Mouse (Mus musculus) Muller cell, postnatal 12 days (primary cell): ENCODE measurements at regions not wholly inside any gene's neighbourhood (a gene's known extent, or its start where the extent isn't known, plus 50 kb on each side); places are given as distances from the start of the nearest gene placed in this dataset.

ENCODE experiments used
- DNase-seq: peaks from one replicate; pipeline ENCODE4 v3.0.0-alpha.2; 2015; ENCODE audit errors: inconsistent ontology term

DNA sequence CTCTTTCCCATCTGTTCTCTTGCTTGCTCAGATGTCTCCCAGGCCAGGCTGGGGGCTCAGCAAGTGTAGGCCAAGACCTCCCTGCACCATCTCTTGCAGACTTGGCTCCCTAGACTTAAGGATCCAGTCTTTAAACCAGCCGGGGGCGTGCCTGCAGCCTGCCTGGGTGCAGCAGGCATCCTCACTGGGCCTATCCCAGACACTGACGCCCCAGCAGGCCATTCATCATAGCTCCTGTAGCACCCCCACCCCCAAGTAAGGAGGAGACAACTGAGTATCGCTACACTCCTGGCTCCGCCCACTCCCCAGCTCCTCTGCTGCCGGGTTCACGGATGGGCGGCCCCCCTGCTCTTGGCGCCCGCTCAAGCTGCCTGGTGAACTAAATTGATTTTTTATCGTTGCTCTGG is 160.2 kb downstream of the Gm26897 start:
- DNase-seq, result peak; percentile 91

DNA sequence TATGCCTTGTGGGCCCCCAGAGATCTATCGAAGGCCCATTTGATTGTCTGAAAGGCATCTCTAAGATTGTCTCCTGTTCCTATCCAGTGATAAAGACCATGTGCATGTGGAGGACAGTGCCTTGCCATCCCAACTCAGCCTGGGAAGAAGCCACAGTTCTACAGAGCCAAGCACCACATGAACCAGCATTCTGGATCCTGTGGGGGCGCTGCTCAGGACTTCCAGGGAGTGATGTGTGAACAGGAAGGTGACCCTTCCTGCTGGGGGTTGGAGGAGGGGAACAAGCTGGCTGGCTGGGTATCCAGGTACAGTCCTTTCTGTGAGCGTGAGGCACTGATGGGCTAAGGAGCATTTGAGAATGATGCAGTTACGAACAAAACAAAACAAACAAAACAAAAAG is 163.8 kb downstream of the Gm26897 start:
- DNase-seq, result no peak

DNA sequence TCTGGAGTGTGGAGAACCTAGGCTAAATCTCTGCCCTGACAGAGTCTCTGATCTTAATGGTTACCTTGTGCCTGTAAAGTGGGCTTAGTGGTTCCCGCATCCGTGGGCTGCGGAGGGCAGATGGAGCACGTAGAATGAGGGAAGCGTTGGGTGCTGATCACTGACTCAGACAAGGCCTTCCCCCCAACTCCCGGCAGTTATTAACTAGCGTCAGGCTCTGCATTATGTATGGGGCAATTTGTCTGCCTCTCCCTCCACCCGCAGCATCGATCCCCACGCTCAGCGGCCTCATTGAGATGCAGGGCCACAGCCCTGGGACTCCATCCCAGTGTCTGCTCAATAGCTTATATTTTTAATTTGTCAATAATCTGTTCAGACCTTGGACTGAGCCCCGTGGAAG is 164.8 kb downstream of the Gm26897 start:
- DNase-seq, result no peak

DNA sequence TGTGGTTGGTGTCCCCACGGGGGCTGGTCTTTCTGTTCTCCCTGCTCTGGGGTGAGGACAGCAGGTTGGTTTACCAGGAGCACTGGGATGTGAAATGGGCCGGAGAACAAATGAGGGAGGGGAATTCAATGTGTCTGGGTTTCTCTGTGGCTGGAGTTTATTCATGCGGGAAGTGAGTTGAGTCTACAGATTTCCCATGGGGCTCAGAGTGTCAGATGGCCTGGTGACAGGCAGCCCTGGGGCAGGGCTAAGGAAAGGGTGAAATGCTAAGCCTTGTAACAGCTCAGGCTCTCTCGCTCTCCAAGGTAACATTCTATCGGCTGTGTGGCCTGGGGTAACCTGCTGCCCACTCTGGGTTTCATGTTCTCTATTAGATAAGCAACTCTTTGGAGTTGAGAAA is 167.5 kb downstream of the Gm26897 start:
- no peak for DNase-seq

DNA sequence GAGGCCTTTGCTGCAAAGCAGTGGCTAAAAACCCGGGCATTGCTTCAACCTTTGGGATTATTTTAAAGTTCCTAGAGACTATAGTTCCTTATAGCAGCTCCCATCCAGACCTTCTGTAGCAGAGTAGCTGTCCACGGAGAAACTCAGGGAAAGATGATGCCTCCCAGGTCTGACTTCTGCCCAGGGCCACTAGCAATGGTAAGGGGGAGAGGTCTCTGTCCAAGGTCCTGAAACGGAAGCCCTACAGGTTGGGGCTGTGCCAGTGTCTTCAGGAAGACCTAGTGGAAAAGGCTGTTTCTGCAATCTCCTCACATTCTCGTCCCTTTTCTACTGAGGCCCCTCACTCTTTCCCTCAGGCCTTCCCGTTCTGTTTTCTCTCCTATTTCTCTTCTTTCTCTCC is 168.0 kb downstream of the Gm26897 start:
- DNase-seq, result peak; percentile 30

DNA sequence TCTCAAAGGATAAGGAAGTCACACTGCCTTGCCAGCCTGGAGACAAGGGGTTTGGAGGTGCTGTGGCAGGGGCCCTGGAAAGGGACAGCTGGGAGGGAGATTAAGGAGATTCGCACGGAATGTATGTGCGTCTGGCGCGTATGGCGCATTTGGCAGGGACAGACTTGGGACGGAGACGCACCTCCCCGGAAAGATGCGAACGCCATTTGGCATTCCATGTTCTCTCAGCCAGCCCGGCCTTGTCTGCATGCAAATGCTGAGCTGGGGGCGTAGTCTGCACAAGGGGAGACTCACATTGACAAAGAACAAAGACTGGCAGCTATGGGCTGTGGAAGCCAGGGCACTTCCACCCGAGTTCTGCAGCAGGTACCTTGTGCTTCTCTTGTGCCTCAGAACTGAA is 174.4 kb downstream of the Gm26897 start:
- DNase-seq, result no peak

DNA sequence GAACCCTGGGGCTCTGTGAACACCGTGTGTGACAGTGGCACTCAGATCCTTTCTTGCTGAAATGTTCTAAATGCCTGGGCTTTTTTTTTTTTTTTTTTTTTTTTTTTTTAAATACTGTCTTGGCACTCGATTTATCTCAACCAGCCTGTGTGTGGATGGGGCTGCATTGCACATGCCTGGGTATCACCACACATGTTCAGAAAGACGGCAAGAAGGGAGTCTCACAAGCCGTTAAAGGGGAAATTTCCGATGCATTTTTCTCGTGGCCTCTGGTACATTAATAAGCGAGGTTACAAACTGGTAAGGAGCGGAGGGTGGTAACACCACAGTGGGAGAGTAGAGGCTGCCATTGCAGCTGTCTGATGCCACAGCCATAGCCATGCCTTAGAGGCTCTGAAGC is 176.8 kb downstream of the Gm26897 start:
- no peak for DNase-seq

DNA sequence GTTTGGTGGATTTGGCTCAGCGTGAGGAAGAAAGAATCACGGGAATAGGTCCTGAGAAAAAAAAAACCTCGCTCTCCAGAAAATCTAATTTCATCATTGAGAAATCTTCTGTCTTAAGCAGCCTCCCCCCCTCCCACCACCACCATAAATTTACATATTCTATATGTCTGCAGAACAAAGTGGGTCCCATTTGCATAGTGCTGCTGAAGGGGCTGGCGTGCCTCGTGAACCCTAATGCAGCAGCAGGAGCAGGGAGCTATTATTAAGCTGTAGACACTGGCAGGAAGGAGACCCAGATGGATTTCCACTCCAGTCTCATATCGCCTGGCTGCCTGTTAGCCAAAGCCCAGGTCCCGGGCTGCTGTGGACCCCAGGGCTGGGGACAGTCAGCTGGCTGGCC is 179.6 kb downstream of the Gm26897 start:
- no peak for DNase-seq

DNA sequence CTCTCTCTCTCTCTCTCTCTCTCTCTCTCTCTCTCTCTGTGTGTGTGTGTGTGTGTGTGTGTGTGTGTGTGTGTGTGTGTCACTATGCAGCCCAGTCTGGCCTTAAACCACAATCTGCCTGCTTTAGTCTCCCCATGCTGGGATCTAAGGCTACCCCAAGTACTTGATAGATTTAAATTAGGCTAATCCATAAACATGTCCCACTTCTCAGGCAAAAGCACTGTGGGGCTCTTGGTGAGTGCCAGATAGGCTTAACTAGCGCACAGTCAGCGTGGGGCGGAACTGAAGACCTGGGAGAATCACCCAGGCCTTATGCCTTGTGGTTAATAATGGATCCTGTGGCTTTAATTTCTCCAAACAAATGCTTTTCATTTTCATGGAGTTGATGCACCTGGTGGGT is 180.6 kb downstream of the Gm26897 start:
- no peak for DNase-seq

DNA sequence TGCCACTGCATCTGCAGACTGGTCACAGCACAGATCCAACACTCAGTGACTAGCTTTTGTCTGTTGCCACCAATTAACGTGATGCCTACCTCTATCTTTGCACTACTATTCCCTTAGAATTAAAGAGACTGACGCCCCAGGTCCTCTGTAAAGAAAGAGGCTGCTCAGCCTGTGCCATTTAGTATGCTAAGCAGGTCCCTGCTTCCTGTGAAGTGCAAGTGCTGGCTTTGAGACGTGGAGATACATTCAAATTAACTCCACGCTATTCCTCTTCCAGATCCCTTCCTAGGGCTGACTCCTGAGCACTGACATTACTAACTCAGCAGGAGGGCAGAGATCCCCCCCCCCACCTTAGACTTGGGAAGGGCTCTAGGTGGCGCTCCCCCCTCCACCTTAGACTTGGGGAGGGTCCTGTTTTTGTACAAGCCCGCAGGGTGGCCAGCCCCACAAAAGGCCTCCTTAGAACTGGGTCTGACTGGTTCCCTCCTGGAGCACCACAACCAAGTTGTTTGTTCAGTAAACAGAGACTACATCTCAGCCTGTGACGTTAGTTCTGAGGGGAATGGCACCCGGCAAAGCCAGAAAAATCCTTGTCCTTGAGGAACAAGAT is 184.0 kb downstream of the Gm26897 start:
- no peak for DNase-seq

DNA sequence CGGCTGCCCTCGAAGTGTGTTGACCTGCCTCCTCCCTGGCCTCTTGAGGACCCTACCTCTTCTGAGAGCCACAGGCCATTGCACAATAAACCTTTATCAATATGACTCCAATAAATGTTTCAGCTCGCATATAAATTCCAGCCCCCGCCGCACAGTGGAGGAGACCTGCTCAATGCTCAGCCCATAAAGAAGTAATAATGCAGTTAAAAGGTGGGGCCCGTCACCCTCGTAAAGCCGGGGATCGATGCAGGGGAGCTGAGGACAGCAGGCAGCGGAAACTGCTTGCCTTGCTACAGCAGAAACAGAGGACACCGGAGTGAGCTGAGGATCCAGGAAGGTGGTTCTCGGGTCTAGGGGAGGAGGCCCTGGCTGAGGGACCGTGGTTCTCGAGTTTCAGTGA is 185.2 kb downstream of the Gm26897 start:
- no peak for DNase-seq

DNA sequence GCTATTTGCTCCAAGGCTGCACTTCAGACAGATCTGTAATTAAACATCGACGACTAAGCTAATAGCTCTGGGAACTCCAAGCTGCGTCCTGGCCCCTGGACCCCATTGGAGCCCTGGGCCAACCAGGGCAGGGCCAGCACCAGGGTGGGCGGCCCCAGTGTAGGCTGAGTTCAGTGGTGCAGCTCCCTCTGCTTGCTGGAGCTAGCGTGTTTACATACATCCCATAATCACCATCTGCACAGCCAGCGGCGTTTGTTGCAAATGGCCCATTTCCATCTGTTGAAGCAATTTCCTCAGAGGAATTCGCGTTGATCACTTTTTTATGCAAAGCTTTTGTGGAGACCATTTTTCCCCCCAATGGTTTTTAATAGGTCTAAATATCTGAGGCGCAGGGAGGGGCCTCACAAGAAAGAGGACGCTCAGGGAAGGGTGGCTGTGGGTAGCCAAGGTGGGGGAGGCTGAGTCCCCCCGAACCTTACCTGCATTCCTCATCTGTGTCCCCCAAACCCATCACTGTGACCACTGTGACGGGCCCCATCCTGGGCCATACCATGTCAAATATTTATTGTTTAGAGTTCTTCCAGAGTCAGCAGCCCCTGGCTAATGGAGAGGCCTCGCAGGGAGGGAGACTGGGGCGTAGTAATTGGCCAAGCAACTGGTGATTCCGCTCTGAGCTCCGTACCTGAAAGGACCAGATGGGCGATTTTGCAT is 189.4 kb downstream of the Gm26897 start:
- DNase-seq, result no peak

DNA sequence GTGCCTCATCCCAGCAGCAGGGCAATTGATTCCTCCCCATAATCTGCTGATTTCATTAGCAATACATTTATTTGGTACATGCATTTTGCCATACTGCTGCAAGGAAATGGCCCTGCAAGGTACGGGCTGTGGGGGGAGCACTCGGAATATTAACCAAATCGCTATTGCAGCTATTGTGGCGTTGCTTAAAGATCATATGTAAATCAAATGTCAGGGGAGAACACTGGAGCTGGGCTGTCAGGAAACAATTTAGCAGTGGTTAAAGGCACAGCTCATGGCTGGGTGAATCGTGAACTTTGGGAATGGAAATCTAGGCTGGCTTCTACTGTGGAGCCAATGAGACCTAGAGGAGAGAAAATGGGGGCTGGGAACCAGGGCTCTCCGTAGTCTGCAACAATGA is 192.0 kb downstream of the Gm26897 start:
- DNase-seq, result no peak

DNA sequence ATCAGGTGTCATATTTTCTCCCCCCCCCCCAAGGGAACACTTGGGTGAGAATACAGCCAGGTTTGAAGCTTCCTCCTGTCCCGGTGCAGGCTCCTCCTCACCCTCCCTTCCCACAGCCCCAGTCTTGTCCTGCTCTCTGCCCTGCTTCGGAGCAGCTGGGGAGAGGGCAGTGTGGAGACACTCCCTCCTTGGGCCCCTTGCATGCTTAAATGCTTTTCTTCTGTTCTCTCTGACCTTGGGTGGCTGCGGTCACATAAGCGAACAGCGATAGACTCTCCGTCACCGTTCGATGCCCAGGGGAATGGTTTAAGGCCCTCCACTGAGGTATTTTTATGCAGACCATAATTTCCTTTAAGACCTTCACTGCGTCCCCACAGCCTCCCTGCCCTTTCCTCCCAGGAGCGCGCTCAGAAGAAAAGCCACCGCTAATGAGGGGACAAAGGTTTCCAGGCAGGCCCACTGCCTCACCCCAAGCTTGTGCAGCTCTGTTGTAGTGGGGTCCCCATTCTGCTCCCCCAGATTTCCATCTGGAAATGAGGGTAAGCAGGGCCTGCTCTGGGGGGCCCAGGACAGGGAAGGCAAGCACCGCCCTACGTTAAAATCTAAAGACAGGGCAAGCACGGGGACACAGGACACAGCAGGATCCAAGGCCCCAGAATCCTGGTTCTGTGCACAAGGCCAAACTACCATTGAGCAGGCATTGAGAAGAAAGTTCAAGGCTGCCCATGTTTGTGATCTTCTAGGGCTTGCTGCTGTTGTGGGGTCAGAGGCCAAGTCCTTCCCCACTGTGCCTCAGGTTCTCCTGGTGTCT is 195.7 kb downstream of the Gm26897 start:
- no peak for DNase-seq

DNA sequence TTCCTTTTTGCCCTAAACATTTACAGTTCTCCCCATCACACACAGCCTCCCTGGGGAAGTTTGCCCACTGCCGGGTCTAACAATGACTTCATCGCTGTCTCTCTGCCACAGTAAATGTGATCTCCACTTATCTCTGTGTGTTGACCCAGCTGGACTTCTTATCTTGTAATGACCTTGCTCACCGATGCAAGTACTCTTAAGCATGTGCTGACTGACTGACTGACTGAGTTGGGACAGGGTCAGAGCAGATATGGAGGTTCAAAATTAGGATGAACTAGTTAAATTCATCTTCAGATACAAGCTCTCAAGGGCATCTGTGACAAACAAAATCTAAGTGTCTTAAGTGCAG is 196.2 kb downstream of the Gm26897 start:
- DNase-seq, result no peak

DNA sequence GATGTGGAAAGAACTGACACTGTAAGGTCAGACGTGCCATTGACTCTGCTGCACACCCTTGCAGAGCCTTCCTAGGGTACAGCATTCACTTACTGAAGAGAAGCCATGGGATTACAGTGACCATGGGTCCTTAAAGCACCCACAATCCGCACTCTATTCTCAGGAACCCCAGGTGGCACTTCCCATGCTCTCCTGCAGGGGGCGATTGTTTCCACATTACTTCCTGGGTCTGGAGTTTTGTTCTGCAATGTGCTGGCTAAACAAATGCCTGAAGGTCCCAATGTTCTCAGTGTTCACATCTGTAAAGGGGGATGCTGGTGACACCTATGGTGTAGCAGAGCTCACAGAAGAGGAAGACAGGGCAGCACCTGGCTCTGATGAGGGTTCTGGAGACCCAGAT is 198.0 kb downstream of the Gm26897 start:
- DNase-seq, result no peak

DNA sequence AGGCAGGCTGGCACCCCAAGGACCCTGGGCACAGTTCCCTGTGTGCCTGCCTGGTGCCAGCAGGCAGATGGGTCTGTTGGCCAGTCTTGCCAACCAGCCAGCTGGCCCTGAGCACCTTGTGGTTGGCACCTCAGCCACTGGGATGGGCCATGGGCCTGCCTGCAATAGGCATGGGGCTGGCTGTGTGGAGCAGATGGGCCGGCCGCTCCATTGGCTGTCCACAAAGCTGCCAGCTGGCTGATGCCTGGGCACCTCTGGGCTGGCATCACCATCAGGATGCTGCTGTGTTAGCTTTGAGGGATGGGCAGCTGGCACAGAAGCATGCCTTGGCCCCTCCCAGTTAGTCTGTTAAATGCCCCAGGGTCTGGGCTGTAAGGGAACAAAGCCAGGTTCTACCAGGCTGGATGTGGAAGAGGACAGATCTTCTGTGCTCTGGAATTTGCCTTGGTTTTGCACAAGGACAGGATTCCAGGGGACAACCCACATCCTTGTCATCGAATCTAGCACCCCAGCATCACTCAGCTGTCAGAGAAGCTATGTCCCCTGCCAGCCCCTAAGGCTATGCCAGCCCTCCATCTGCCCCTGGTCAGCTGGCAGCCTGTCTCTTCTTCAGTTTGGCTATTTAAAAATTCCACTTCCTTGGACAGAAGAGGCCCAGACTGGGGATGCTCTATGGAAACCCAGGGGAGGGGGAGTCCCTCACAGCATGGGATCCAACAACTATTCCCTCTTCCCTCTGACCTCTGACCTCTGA is 201.8 kb downstream of the Gm26897 start:
- peak; percentile 34 for DNase-seq

DNA sequence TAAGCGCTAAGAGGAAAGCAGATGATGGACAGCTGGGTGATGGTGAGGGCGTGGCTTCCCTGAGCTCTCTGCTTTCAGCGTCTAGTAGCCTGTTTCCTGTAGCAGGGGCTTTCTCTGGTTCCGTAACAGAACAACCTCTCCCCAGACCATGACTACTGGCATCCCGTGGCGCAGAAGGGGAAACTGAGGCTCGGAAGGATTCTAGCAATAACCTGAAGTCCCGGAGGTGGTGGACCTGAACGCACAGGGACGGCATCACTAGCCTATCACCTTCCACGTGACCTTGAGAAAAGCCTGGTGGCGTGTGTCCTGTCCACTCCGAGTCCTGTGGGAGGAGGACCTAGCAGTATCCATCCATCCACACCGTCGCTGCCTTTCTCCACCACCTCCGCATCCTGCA is 208.1 kb downstream of the Gm26897 start:
- no peak for DNase-seq

DNA sequence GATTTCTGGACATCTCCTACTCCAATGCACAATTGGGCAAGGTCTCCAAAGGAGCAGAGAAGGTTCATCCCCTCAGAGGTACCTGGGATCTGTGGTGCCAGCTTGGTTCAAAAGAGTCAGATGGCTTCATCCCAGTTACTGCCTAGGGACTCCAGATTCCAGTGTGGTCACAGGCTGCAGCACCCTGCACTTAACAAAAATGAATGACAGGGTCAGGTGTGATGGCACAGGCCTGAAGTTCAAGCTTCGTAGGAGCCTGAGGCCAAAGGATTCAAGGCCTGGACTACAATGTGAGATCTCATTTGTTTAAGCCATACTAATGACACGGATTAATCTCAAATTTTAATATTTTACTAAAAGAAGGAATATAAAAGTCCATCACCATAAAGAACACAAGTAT is 209.1 kb downstream of the Gm26897 start:
- DNase-seq, result no peak

DNA sequence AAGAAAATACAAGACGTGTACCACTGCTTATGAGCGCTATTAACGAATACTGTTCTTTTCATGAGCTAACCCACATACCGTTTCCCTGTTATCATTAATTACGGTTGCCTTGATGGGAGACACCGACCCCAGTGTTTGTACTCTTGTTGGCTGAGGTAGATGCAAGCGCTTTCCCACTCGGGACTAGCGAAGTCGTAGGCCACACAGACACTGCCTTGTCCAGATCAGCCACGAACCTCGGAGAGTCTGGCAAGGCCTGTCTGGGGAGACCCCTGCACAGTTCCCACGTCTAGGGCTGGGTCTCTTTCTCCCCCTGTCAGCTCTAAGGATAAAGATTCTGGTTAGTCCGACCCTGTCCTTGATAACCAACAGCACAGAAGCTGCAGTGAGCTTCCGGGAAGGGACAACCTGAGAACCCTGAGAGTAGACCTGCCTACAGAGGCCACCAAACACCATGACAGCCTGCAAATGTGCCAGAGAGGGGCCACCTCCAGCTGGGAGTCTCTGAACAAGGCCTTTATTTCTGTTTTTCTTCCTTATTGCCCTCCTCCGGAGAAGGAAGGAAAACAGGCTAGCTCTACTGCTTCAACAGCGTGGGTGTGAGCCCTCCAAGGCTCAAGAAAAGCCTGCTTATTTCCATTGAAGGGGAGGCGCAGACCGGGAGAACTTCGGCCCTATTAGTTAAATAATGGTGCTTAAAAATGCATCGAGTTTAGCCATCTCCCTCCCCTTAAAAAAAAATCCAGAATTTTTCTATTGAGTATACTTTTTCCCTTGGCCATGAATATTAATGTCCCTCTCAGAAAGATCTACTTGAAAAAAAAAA is 209.8 kb downstream of the Gm26897 start:
- DNase-seq, result no peak

DNA sequence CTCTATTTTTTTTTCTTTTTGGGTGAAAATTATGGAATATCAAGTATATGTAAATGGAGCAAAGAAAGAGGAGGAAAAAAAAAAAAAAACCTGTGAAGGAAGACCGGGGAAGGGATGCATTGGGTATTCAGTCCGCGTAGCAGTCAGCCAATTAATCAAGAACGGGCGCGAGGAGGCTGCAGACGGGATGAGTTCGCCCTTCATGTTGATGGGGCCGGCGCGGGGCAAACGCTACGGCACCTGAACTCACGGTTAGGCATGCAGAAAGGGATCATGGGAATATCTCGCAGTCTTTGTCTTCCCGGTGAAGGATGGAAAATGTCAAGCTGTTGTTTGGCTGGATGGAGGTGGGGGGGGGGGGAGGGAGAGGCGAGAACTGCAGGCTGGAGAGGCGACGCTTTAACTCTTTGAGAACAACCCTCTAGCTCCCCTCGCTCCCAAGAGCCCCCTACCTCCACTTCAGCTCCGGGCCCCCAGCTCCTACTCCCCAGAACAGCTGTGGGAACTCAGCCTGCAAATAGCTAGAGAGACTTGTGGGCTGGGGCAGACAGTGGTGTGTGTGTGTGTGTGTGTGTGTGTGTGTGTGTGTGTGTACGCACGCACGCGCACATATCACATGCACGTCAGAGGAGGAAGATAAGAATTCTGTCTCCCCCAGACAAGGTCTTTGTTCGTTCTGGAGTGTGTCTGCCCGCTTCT is 210.7 kb downstream of the Gm26897 start:
- DNase-seq, result no peak
